Mouse (Mus musculus): ENCODE measurements around the gene A2ml1. TPM values are rescaled to one million over a fixed set of nuclear protein-coding genes. Genes with fewer than 3 reads are reported as not detected.

Gene A2ml1
- polyA plus RNA-seq, 1 experiment from 2014 or later = 3.1 TPM

GRCm38 (mm10) chr6:128545402-128545801 lies 36.0 kb downstream of the A2ml1 start:
- 83% methylated on average over 4 of the region's 4 CpGs for WGBS
- Histone ChIP-seq H3K4me3 (ENCODE audit: low read depth, low read length) (no peak overlapping the region), H3K4me1 (replicated peaks; ENCODE audit: control insufficient read depth, insufficient read depth) (no peaks in the 10 kb centered on the region), H3K27ac (replicated peaks) (no peak overlapping the region), H3K36me3 (ENCODE audit: control insufficient read depth, insufficient read depth, low read length) (no peaks in the 10 kb centered on the region), H3K9me3 (ENCODE audit: control insufficient read depth, low read length) (no peaks in the 10 kb centered on the region), H3K9ac (ENCODE audit: low read length) (no peak overlapping the region), H3K4me2 (replicated peaks; ENCODE audit: low read depth) (no peak overlapping the region), H3K27me3 (ENCODE audit: control insufficient read depth, insufficient read depth, low read length) (no peaks in the 10 kb centered on the region)
- ATAC-seq (ENCODE audit: low FRiP score, low TSS enrichment) (no peak), DNase-seq (ENCODE audit: low spot score) (no peak)
- TF ChIP-seq CTCF (IDR thresholded peaks at IDR 0.05; ENCODE audit: low read depth) = no peak

DNA sequence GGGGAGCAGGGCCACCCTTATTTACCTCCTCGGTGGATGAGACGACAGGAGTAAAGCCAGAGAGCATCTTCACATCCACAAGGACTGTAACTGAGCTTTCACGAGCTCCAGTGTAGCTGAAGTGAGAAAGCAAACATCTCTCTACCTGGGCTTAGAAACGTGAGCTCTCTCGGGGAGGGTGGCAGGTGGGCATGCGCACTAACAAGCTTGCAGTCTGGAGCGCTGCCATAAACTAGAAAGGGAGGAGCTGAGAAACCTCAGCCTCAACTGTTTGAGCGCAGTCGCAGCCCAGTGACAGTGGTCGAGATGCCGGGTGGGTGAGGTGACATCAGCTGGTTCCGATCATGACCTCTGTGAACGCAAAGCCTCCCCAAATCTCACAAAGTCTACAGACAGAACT lies 38.2 kb downstream of the A2ml1 start:
- H3K9me3 ChIP-seq (ENCODE audit: control insufficient read depth, low read length) = no peaks in the 10 kb centered on the region
- H3K4me2 ChIP-seq (replicated peaks; ENCODE audit: low read depth) = peak overlapping the region; percentile 34
- H3K4me1 ChIP-seq (replicated peaks; ENCODE audit: control insufficient read depth, insufficient read depth) = no peaks in the 10 kb centered on the region
- peak; percentile 57; the same call in 1 of the 2 replicates for ATAC-seq (ENCODE audit: low FRiP score, low TSS enrichment)
- peak; percentile 69 for DNase-seq (ENCODE audit: low spot score)
- no peak overlapping the region for H3K4me3 ChIP-seq (ENCODE audit: low read depth, low read length)
- WGBS = 50% methylated on average over 13 of the region's 13 CpGs
- H3K9ac ChIP-seq (ENCODE audit: low read length) = no peak overlapping the region
- no peak overlapping the region for H3K27ac ChIP-seq (replicated peaks)
- H3K36me3 ChIP-seq (ENCODE audit: control insufficient read depth, insufficient read depth, low read length) = no peaks in the 10 kb centered on the region
- H3K27me3 ChIP-seq (ENCODE audit: control insufficient read depth, insufficient read depth, low read length) = no peaks in the 10 kb centered on the region
- TF ChIP-seq EP300 (optimal IDR thresholded peaks at IDR 0.05) (no peak), CTCF (IDR thresholded peaks at IDR 0.05; ENCODE audit: low read depth) (no peak)

- Histone ChIP-seq H3K4me3 (ENCODE audit: low read depth, low read length) (no peak overlapping the region), H3K4me2 (replicated peaks; ENCODE audit: low read depth) (no peak overlapping the region), H3K4me1 (replicated peaks; ENCODE audit: control insufficient read depth, insufficient read depth) (no peaks in the 10 kb centered on the region), H3K9ac (ENCODE audit: low read length) (no peak overlapping the region), H3K36me3 (ENCODE audit: control insufficient read depth, insufficient read depth, low read length) (no peaks in the 10 kb centered on the region), H3K27ac (replicated peaks) (no peak overlapping the region), H3K27me3 (ENCODE audit: control insufficient read depth, insufficient read depth, low read length) (no peaks in the 10 kb centered on the region), H3K9me3 (ENCODE audit: control insufficient read depth, low read length) (no peaks in the 10 kb centered on the region)
- WGBS = 79% methylated on average over 2 of the region's 2 CpGs
- TF ChIP-seq EP300 (optimal IDR thresholded peaks at IDR 0.05) = no peak
- ATAC-seq (ENCODE audit: low FRiP score, low TSS enrichment) (no peak; the same call in 1 of the 2 replicates), DNase-seq (ENCODE audit: low spot score) (no peak)
Observed at GRCm38 (mm10) chr6:128535250-128535649, 46.2 kb downstream of the A2ml1 start.

- Histone ChIP-seq H3K4me3 (ENCODE audit: low read depth, low read length) (no peak overlapping the region), H3K27ac (replicated peaks) (no peak overlapping the region), H3K4me2 (replicated peaks; ENCODE audit: low read depth) (no peak overlapping the region), H3K36me3 (ENCODE audit: control insufficient read depth, insufficient read depth, low read length) (no peaks in the 10 kb centered on the region), H3K4me1 (replicated peaks; ENCODE audit: control insufficient read depth, insufficient read depth) (no peaks in the 10 kb centered on the region), H3K27me3 (ENCODE audit: control insufficient read depth, insufficient read depth, low read length) (no peaks in the 10 kb centered on the region), H3K9me3 (ENCODE audit: control insufficient read depth, low read length) (no peaks in the 10 kb centered on the region), H3K9ac (ENCODE audit: low read length) (no peak overlapping the region)
- WGBS = 61% methylated on average over 6 of the region's 6 CpGs
- ATAC-seq (ENCODE audit: low FRiP score, low TSS enrichment) (no peak), DNase-seq (ENCODE audit: low spot score) (no peak)
- no peak for TF ChIP-seq EP300 (optimal IDR thresholded peaks at IDR 0.05)
- no peak for TF ChIP-seq CTCF (IDR thresholded peaks at IDR 0.05; ENCODE audit: low read depth)
Observed at GRCm38 (mm10) chr6:128533296-128533695, 48.1 kb downstream of the A2ml1 start.

DNA sequence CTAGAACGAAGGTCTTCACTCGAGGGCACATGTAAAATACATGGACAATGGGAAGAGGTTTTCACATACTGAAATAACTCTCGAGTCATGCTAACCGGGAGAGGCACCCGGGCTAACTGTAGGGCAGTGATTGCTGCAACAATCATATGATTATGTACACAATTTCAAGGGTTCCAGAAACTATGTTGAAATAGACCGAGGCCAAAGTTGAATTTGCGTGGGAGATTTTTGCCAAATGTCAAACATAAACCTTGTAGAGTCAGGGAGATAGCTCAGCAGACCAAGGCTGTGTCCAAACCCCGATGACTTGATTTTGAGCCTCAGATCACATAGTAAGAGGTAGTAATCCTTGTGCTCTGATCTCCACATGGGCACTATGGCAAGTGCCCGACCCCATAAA lies 48.7 kb downstream of the A2ml1 start:
- no peak overlapping the region for H3K4me3 ChIP-seq (ENCODE audit: low read depth, low read length)

DNA sequence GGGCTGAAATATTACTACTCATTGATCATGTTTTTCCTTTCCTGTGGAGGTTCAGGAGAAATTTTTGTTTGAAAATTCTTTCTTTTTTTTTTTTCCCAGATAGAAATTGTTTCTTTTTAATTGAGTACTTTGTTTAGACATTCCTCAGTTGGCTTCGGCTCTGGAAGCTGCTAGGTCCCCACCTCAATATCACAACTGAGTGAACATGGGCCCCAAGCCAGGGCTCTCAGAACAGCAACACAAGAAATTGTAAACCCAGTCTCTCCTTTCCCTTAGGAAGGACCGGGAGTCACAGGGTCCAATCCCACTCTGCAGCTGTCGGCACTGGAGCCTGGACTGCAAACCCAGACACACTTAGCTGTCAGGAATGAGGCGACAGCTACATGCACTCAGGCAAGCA lies 52.9 kb downstream of the A2ml1 start:
- ATAC-seq (ENCODE audit: low FRiP score, low TSS enrichment) (no peak), DNase-seq (ENCODE audit: low spot score) (no peak)
- no peak overlapping the region for H3K4me2 ChIP-seq (replicated peaks; ENCODE audit: low read depth)
- no peak overlapping the region for H3K27ac ChIP-seq (replicated peaks)
- H3K9me3 ChIP-seq (ENCODE audit: control insufficient read depth, low read length) = no peaks in the 10 kb centered on the region
- H3K4me1 ChIP-seq (replicated peaks; ENCODE audit: control insufficient read depth, insufficient read depth) = no peaks in the 10 kb centered on the region
- no peaks in the 10 kb centered on the region for H3K36me3 ChIP-seq (ENCODE audit: control insufficient read depth, insufficient read depth, low read length)
- no peaks in the 10 kb centered on the region for H3K27me3 ChIP-seq (ENCODE audit: control insufficient read depth, insufficient read depth, low read length)
- 36% methylated on average over 4 of the region's 4 CpGs for WGBS
- no peak overlapping the region for H3K4me3 ChIP-seq (ENCODE audit: low read depth, low read length)
- no peak for TF ChIP-seq CTCF (IDR thresholded peaks at IDR 0.05; ENCODE audit: low read depth)
- no peak for TF ChIP-seq EP300 (optimal IDR thresholded peaks at IDR 0.05)
- H3K9ac ChIP-seq (ENCODE audit: low read length) = no peak overlapping the region

More for the DNA sequence above, 48.7 kb downstream of the A2ml1 start:
- Histone ChIP-seq H3K4me1 (replicated peaks; ENCODE audit: control insufficient read depth, insufficient read depth) (no peaks in the 10 kb centered on the region), H3K9me3 (ENCODE audit: control insufficient read depth, low read length) (no peaks in the 10 kb centered on the region), H3K9ac (ENCODE audit: low read length) (no peak overlapping the region), H3K36me3 (ENCODE audit: control insufficient read depth, insufficient read depth, low read length) (no peaks in the 10 kb centered on the region), H3K27me3 (ENCODE audit: control insufficient read depth, insufficient read depth, low read length) (no peaks in the 10 kb centered on the region), H3K27ac (replicated peaks) (no peak overlapping the region), H3K4me2 (replicated peaks; ENCODE audit: low read depth) (no peak overlapping the region)
- DNase-seq (ENCODE audit: low spot score) (no peak), ATAC-seq (ENCODE audit: low FRiP score, low TSS enrichment) (no peak)
- 67% methylated on average over 9 of the region's 9 CpGs for WGBS
- TF ChIP-seq EP300 (optimal IDR thresholded peaks at IDR 0.05) (no peak), CTCF (IDR thresholded peaks at IDR 0.05; ENCODE audit: low read depth) (no peak)

Data from stomach, postnatal 0 days (tissue).